Mouse (Mus musculus): Measurements from ENCODE around the gene Nlgn3.

- TF ChIP-seq POLR2A (IDR thresholded peaks at IDR 0.05; ENCODE audit: low read depth, low read length) = no peak
- TF ChIP-seq CTCF (IDR thresholded peaks at IDR 0.05; ENCODE audit: extremely low read depth, insufficient read length, insufficient replicate concordance, low read depth, low read length) = no peak
Observed at GRCm38 (mm10) chrX:101370573-101370972, 71.6 kb downstream of the Nlgn3 start.
